Mouse (Mus musculus) liver, adult 2 months (tissue): ENCODE measurements at regions not wholly inside any gene's neighbourhood (a gene's known extent, or its start where the extent isn't known, plus 50 kb on each side); places are given as distances from the start of the nearest gene placed in this dataset.

Source experiments
- DNase-seq: peaks from one replicate; pipeline ENCODE4 v3.0.0-alpha.2; 2011; ENCODE audit warnings: low read depth, low spot score; ENCODE audit errors: extremely low read depth
- H3K27ac ChIP-seq: fragments of 200-500 bp; replicated peaks from 2 replicates; pipeline ENCODE4 v1.5.1; 2012; ENCODE audit warnings: low read depth, mild to moderate bottlenecking, control low read depth, inconsistent platforms, low read length; ENCODE audit not compliant: insufficient read depth
- H3K27me3 ChIP-seq: fragments of 200-500 bp; 2 replicates; pipeline ENCODE4 v1.6.1; 2012; ENCODE audit warnings: mild to moderate bottlenecking, moderate library complexity, low read length, inconsistent platforms; ENCODE audit not compliant: control insufficient read depth, insufficient read depth
- H3K36me3 ChIP-seq: fragments of 200-500 bp; 2 replicates; pipeline ENCODE4 v1.6.1; 2012; ENCODE audit warnings: low read length, inconsistent platforms; ENCODE audit not compliant: control insufficient read depth, insufficient read depth
- H3K4me1 ChIP-seq: fragments of 200-500 bp; 2 replicates; pipeline ENCODE4 v1.6.1; 2011; ENCODE audit warnings: low read length; ENCODE audit not compliant: control insufficient read depth, insufficient read depth
- H3K4me3 ChIP-seq: fragments of 200-500 bp; 2 replicates; pipeline ENCODE4 v1.5.1; 2011; ENCODE audit warnings: low read depth, mild to moderate bottlenecking, control low read depth, low read length, moderate library complexity; ENCODE audit not compliant: insufficient read depth
- H3K79me2 ChIP-seq: fragments of 200-500 bp; 2 replicates; pipeline ENCODE4 v1.6.1; 2012; ENCODE audit warnings: inconsistent platforms, mild to moderate bottlenecking, low read length, moderate library complexity; ENCODE audit not compliant: control insufficient read depth, insufficient read depth
- H3K9ac ChIP-seq: fragments of 200-500 bp; 2 replicates; pipeline ENCODE4 v1.6.1; 2012; ENCODE audit warnings: low read depth, mild to moderate bottlenecking, control low read depth, inconsistent platforms, low read length
- CTCF ChIP-seq: fragments of 200-500 bp; IDR thresholded peaks from 2 replicates; pipeline ENCODE4 v1.5.1; 2011; ENCODE audit warnings: low read depth, low read length, control low read depth
- POLR2A ChIP-seq: fragments of 200-500 bp; IDR thresholded peaks from 2 replicates; pipeline ENCODE4 v1.6.1; 2011; ENCODE audit warnings: low read length, control low read depth; ENCODE audit not compliant: insufficient read depth; ENCODE audit errors: extremely low read depth
- WGBS: fragments of 180-500 bp; shearing (Covaris S2); methylation state at CpG from one replicate; pipeline ENCODE4 v1.1.7; 2018; 5-methylcytosine and 5-hydroxymethylcytosine counted together

- 19% methylated on average over 2 of the region's 2 CpGs for WGBS
- DNase-seq, result peak; percentile 82
- Histone ChIP-seq H3K4me1 (peaks cover 42% of the 10 kb centered on the region), H3K36me3 (no peaks in the 10 kb centered on the region), H3K27ac (peak overlapping the region; percentile 82), H3K79me2 (no peaks in the 10 kb centered on the region), H3K27me3 (no peaks in the 10 kb centered on the region), H3K9ac (peak overlapping the region; percentile 80), H3K4me3 (peak overlapping the region; percentile 50)
- TF ChIP-seq POLR2A (no peak), CTCF (no peak)
Measured at GRCm38 (mm10) chr10:111579481-111579880, 73.4 kb downstream of the Phlda1 start.

- H3K27me3 ChIP-seq, result no peaks in the 10 kb centered on the region
- H3K9ac ChIP-seq, result peak overlapping the region; percentile 76; the same call in 1 of the 2 replicates
- WGBS, result 20% methylated on average over 11 of the region's 11 CpGs
- TF ChIP-seq CTCF (no peak), POLR2A (no peak)
- peak; percentile 97 for DNase-seq
- peaks cover 42% of the 10 kb centered on the region for H3K4me1 ChIP-seq
- H3K4me3 ChIP-seq, result peak overlapping the region; percentile 30; the same call in 1 of the 2 replicates
- H3K27ac ChIP-seq, result peak overlapping the region; percentile 99
- H3K79me2 ChIP-seq, result no peaks in the 10 kb centered on the region
- H3K36me3 ChIP-seq, result no peaks in the 10 kb centered on the region
Measured at GRCm38 (mm10) chr10:111580401-111581100, 74.5 kb downstream of the Phlda1 start.

- H3K4me1 ChIP-seq, result peaks cover 35% of the 10 kb centered on the region
- peak overlapping the region; percentile 99 for H3K27ac ChIP-seq
- peak overlapping the region; percentile 68 for H3K9ac ChIP-seq
- peak overlapping the region; percentile 39; the same call in 1 of the 2 replicates for H3K4me3 ChIP-seq
- no peak for TF ChIP-seq POLR2A
- no peaks in the 10 kb centered on the region for H3K36me3 ChIP-seq
- peak; percentile 84 for DNase-seq
- H3K79me2 ChIP-seq, result no peaks in the 10 kb centered on the region
- WGBS, result 16% methylated on average over 3 of the region's 3 CpGs
- H3K27me3 ChIP-seq, result no peaks in the 10 kb centered on the region
Measured at GRCm38 (mm10) chr10:111581847-111582246, 75.8 kb downstream of the Phlda1 start.

- H3K36me3 ChIP-seq, result no peaks in the 10 kb centered on the region
- H3K27me3 ChIP-seq, result no peaks in the 10 kb centered on the region
- H3K9ac ChIP-seq, result peak overlapping the region; percentile 61
- H3K4me3 ChIP-seq, result peak overlapping the region; percentile 38
- no peaks in the 10 kb centered on the region for H3K79me2 ChIP-seq
- TF ChIP-seq CTCF (no peak), POLR2A (no peak)
- H3K4me1 ChIP-seq, result peaks cover 35% of the 10 kb centered on the region
- peak overlapping the region; percentile 99 for H3K27ac ChIP-seq
- DNase-seq, result peak; percentile 95
- 19% methylated on average over 14 of the region's 14 CpGs for WGBS
Measured at GRCm38 (mm10) chr10:111582321-111583123, 76.4 kb downstream of the Phlda1 start.

GRCm38 (mm10) chr10:111583124-111583743 is 77.1 kb downstream of the Phlda1 start:
- Histone ChIP-seq H3K36me3 (no peaks in the 10 kb centered on the region), H3K4me1 (peaks cover 34% of the 10 kb centered on the region), H3K4me3 (peak overlapping the region; percentile 38), H3K79me2 (no peaks in the 10 kb centered on the region), H3K9ac (peak overlapping the region; percentile 23; the same call in 1 of the 2 replicates), H3K27me3 (no peaks in the 10 kb centered on the region), H3K27ac (peak overlapping the region; percentile 93)
- TF ChIP-seq POLR2A, result no peak
- TF ChIP-seq CTCF, result no peak
- no peak for DNase-seq
- 44% methylated on average over 20 of the region's 20 CpGs for WGBS
